Mouse (Mus musculus) layer of hippocampus, adult 9-10 months (tissue): ENCODE measurements around the gene Anks1.
"Not testable (repeated sequence)": the region's sequence is repeated elsewhere in the genome, so short reads cannot be mapped to it uniquely, and the experiment has no call there.

Experiments
- DNase-seq: peaks from one replicate; pipeline ENCODE4 v3.0.0; 2022; ENCODE audit warnings: low spot score

The Anks1 gene

GRCm38 (mm10) chr17:27931826-27932225 lies 22.7 kb downstream of the Anks1 start:
- DNase-seq = no peak

- DNase-seq = no peak
Measured at GRCm38 (mm10) chr17:27934136-27934910, 25.2 kb downstream of the Anks1 start.

GRCm38 (mm10) chr17:27935091-27935490 lies 26.0 kb downstream of the Anks1 start:
- no peak for DNase-seq

GRCm38 (mm10) chr17:27937054-27937615 lies 28.0 kb downstream of the Anks1 start:
- no peak for DNase-seq

- no peak for DNase-seq
Measured at GRCm38 (mm10) chr17:27938121-27938754, 29.1 kb downstream of the Anks1 start.

- no peak for DNase-seq
Measured at GRCm38 (mm10) chr17:27939028-27939427, 29.9 kb downstream of the Anks1 start.

- DNase-seq = no peak
Measured at GRCm38 (mm10) chr17:27940352-27940751, 31.2 kb downstream of the Anks1 start.

- no peak for DNase-seq
Measured at GRCm38 (mm10) chr17:27941178-27941577, 32.1 kb downstream of the Anks1 start.

GRCm38 (mm10) chr17:27941698-27942097 lies 32.6 kb downstream of the Anks1 start:
- no peak for DNase-seq

GRCm38 (mm10) chr17:27942131-27942530 lies 33.0 kb downstream of the Anks1 start:
- no peak for DNase-seq

GRCm38 (mm10) chr17:27945546-27946216 lies 36.6 kb downstream of the Anks1 start:
- DNase-seq = no peak

- DNase-seq = no peak
Measured at GRCm38 (mm10) chr17:27946371-27946770, 37.3 kb downstream of the Anks1 start.

- no peak for DNase-seq
Measured at GRCm38 (mm10) chr17:27947155-27947554, 38.0 kb downstream of the Anks1 start.

- DNase-seq = no peak
Measured at GRCm38 (mm10) chr17:27953136-27953535, 44.0 kb downstream of the Anks1 start.

GRCm38 (mm10) chr17:27954629-27955402 lies 45.7 kb downstream of the Anks1 start:
- no peak for DNase-seq

GRCm38 (mm10) chr17:27957649-27958048 lies 48.5 kb downstream of the Anks1 start:
- DNase-seq = no peak

- DNase-seq = no peak
Measured at GRCm38 (mm10) chr17:27960128-27961111, 51.3 kb downstream of the Anks1 start.

- DNase-seq = not testable (repeated sequence)
Measured at GRCm38 (mm10) chr17:27963120-27963519, 54.0 kb downstream of the Anks1 start.

- no peak for DNase-seq
Measured at GRCm38 (mm10) chr17:27964607-27965006, 55.5 kb downstream of the Anks1 start.

- no peak for DNase-seq
Measured at GRCm38 (mm10) chr17:27965292-27965691, 56.2 kb downstream of the Anks1 start.

- DNase-seq = no peak
Measured at GRCm38 (mm10) chr17:27966056-27966455, 57.0 kb downstream of the Anks1 start.
